Mouse (Mus musculus) CH12.LX (cell line): ENCODE measurements around the gene Tcam1. TPM values are rescaled to one million over a fixed set of nuclear protein-coding genes. Genes with fewer than 3 reads are reported as not detected.

ENCODE experiments used
- DNase-seq: peaks from one replicate; pipeline ENCODE4 v3.0.0-alpha.2; 2013; ENCODE audit errors: extremely low read depth
- H3K27ac ChIP-seq: 2 replicates; pipeline ENCODE4 v1.5.1; 2012; ENCODE audit warnings: low read depth, mild to moderate bottlenecking, control low read depth, moderate library complexity; ENCODE audit not compliant: insufficient read depth
- H3K27me3 ChIP-seq: replicated peaks from 2 replicates; pipeline ENCODE3; 2012; ENCODE audit warnings: inconsistent platforms
- H3K36me3 ChIP-seq, 2 experiments: replicated peaks in 1 of 2; 2 replicates each; pipeline versions ENCODE3 to v1.6.1; 2012; ENCODE audit warnings: inconsistent platforms in 1 of 2, low read length in 1 of 2, mild to moderate bottlenecking in 1 of 2, mixed read lengths in 1 of 2, moderate library complexity in 1 of 2; ENCODE audit not compliant: control insufficient read depth in 1 of 2, insufficient read depth in 1 of 2
- H3K4me1 ChIP-seq, 2 experiments: 2 replicates each; pipeline ENCODE4 v1.6.1; 2012; ENCODE audit warnings: inconsistent platforms in 1 of 2, moderate library complexity in 1 of 2; ENCODE audit not compliant: insufficient read depth in 2 of 2, control insufficient read depth in 1 of 2
- H3K4me2 ChIP-seq: 2 replicates; pipeline ENCODE4 v1.6.1; 2012; ENCODE audit warnings: low read depth, mild to moderate bottlenecking, control low read depth; ENCODE audit not compliant: poor library complexity, insufficient read depth, severe bottlenecking
- H3K4me3 ChIP-seq, 3 experiments: fragments of 150-350 bp in 1 of 3; sonication (generic) in 1 of 3; replicated peaks in 1 of 3; 2 replicates each; pipeline versions ENCODE3 to v1.5.1; 2011 to 2012; ENCODE audit warnings: low read depth in 2 of 3, low read length in 2 of 3, mild to moderate bottlenecking in 2 of 3, moderate library complexity in 2 of 3, control low read depth in 1 of 3, improper control_type of control experiment in 1 of 3, inconsistent platforms in 1 of 3, mixed read lengths in 1 of 3; ENCODE audit not compliant: poor library complexity in 1 of 3
- H3K79me2 ChIP-seq: replicated peaks from 2 replicates; pipeline ENCODE4 v1.6.1; 2012; ENCODE audit warnings: mild to moderate bottlenecking, moderate library complexity; ENCODE audit not compliant: control insufficient read depth, poor library complexity, insufficient read depth, severe bottlenecking; ENCODE audit errors: extremely low read depth
- H3K9ac ChIP-seq: 2 replicates; pipeline ENCODE4 v1.6.1; 2012; ENCODE audit warnings: low read depth, mild to moderate bottlenecking, control low read depth, moderate library complexity; ENCODE audit not compliant: insufficient read depth
- H3K9me3 ChIP-seq: replicated peaks from 2 replicates; pipeline ENCODE3; 2012; ENCODE audit warnings: low read length, inconsistent platforms, mixed read lengths
- BHLHE40 ChIP-seq: IDR thresholded peaks from 2 replicates; pipeline ENCODE4 v1.6.1; 2011; ENCODE audit warnings: mild to moderate bottlenecking, low read depth, low read length, improper control_type of control experiment
- CHD1 ChIP-seq: IDR thresholded peaks from 2 replicates; pipeline ENCODE4 v1.6.1; 2012; ENCODE audit warnings: low read depth, low read length, improper control_type of control experiment, inconsistent platforms
- CHD2 ChIP-seq: IDR thresholded peaks from 2 replicates; pipeline ENCODE4 v1.6.1; 2011; ENCODE audit warnings: low read length, improper control_type of control experiment
- CTCF ChIP-seq, 2 experiments: IDR thresholded peaks in 1 of 2; conservative IDR thresholded peaks in 1 of 2; 2 replicates each; pipeline ENCODE4 v1.5.1; 2011 to 2012; ENCODE audit warnings: low read depth in 2 of 2, low read length in 2 of 2, improper control_type of control experiment in 1 of 2, inconsistent platforms in 1 of 2, mild to moderate bottlenecking in 1 of 2, moderate library complexity in 1 of 2
- E2F4 ChIP-seq: IDR thresholded peaks from 2 replicates; pipeline ENCODE4 v1.6.1; 2011; ENCODE audit warnings: low read depth, low read length, improper control_type of control experiment; ENCODE audit not compliant: insufficient replicate concordance
- ELF1 ChIP-seq: IDR thresholded peaks from 2 replicates; pipeline ENCODE4 v1.6.1; 2014; ENCODE audit warnings: low read depth, mild to moderate bottlenecking, inconsistent platforms, low read length, improper control_type of control experiment
- EP300 ChIP-seq: IDR thresholded peaks from 2 replicates; pipeline ENCODE4 v1.6.1; 2011; ENCODE audit warnings: low read length, improper control_type of control experiment
- ETS1 ChIP-seq: conservative IDR thresholded peaks from 2 replicates; pipeline ENCODE4 v1.6.1; 2012; ENCODE audit warnings: low read depth, mild to moderate bottlenecking, inconsistent platforms, low read length, improper control_type of control experiment, moderate library complexity
- GABPA ChIP-seq: IDR thresholded peaks from 2 replicates; pipeline ENCODE4 v1.6.1; 2012; ENCODE audit warnings: low read depth, low read length, improper control_type of control experiment, inconsistent platforms; ENCODE audit not compliant: insufficient replicate concordance
- HCFC1 ChIP-seq: IDR thresholded peaks from 2 replicates; pipeline ENCODE4 v1.6.1; 2012; ENCODE audit warnings: low read depth, mild to moderate bottlenecking, inconsistent platforms, low read length, improper control_type of control experiment
- IRF4 ChIP-seq: IDR thresholded peaks from 2 replicates; pipeline ENCODE4 v1.6.1; 2014; ENCODE audit warnings: low read depth, mild to moderate bottlenecking, inconsistent platforms, low read length, improper control_type of control experiment
- JUN ChIP-seq: IDR thresholded peaks from 2 replicates; pipeline ENCODE4 v1.6.1; 2011; ENCODE audit warnings: low read depth, mild to moderate bottlenecking, low read length, improper control_type of control experiment, moderate library complexity; ENCODE audit not compliant: insufficient read depth
- JUND ChIP-seq: conservative IDR thresholded peaks from 2 replicates; pipeline ENCODE4 v1.6.1; 2011; ENCODE audit warnings: low read depth, low read length, improper control_type of control experiment
- KAT2A ChIP-seq: IDR thresholded peaks from 2 replicates; pipeline ENCODE4 v1.6.1; 2012; ENCODE audit warnings: low read length, improper control_type of control experiment, inconsistent platforms; ENCODE audit not compliant: insufficient replicate concordance
- MAFK ChIP-seq: IDR thresholded peaks from 2 replicates; pipeline ENCODE4 v1.6.1; 2011; ENCODE audit warnings: low read length, improper control_type of control experiment; ENCODE audit not compliant: insufficient replicate concordance
- MAX ChIP-seq: IDR thresholded peaks from 2 replicates; pipeline ENCODE4 v1.6.1; 2011; ENCODE audit warnings: low read length, improper control_type of control experiment
- MAZ ChIP-seq: IDR thresholded peaks from 2 replicates; pipeline ENCODE4 v1.6.1; 2012; ENCODE audit warnings: low read depth, mild to moderate bottlenecking, inconsistent platforms, low read length, improper control_type of control experiment, moderate library complexity
- MEF2A ChIP-seq: IDR thresholded peaks from 2 replicates; pipeline ENCODE4 v1.6.1; 2014; ENCODE audit warnings: low read depth, mild to moderate bottlenecking, inconsistent platforms, low read length, improper control_type of control experiment, borderline replicate concordance
- MXI1 ChIP-seq: IDR thresholded peaks from 2 replicates; pipeline ENCODE4 v1.6.1; 2011; ENCODE audit warnings: mild to moderate bottlenecking, low read depth, low read length, improper control_type of control experiment
- MYC ChIP-seq: IDR thresholded peaks from 2 replicates; pipeline ENCODE4 v1.6.1; 2011; ENCODE audit warnings: low read depth, mild to moderate bottlenecking, improper control_type of control experiment, low read length
- NELFE ChIP-seq: IDR thresholded peaks from 2 replicates; pipeline ENCODE4 v1.6.1; 2011; ENCODE audit warnings: low read depth, low read length, improper control_type of control experiment
- NRF1 ChIP-seq: IDR thresholded peaks from 2 replicates; pipeline ENCODE4 v1.6.1; 2014; ENCODE audit warnings: low read depth, mild to moderate bottlenecking, inconsistent platforms, low read length, improper control_type of control experiment, moderate library complexity
- PAX5 ChIP-seq: IDR thresholded peaks from 2 replicates; pipeline ENCODE4 v1.6.1; 2012; ENCODE audit warnings: low read length, inconsistent platforms, mixed read lengths
- POLR2A ChIP-seq: IDR thresholded peaks from 2 replicates; pipeline ENCODE4 v1.6.1; 2011; ENCODE audit warnings: low read depth, mild to moderate bottlenecking, improper control_type of control experiment, low read length
- POLR2AphosphoS2 ChIP-seq: IDR thresholded peaks from 2 replicates; pipeline ENCODE4 v1.6.1; 2011; ENCODE audit warnings: low read depth, low read length, improper control_type of control experiment
- RAD21 ChIP-seq: IDR thresholded peaks from 2 replicates; pipeline ENCODE4 v1.6.1; 2011; ENCODE audit warnings: low read depth, mild to moderate bottlenecking, low read length, improper control_type of control experiment, moderate library complexity
- RCOR1 ChIP-seq: conservative IDR thresholded peaks from 2 replicates; pipeline ENCODE4 v1.6.1; 2012; ENCODE audit warnings: low read depth, mild to moderate bottlenecking, inconsistent platforms, low read length, improper control_type of control experiment
- SIN3A ChIP-seq: IDR thresholded peaks from 2 replicates; pipeline ENCODE4 v1.6.1; 2012; ENCODE audit warnings: low read length, improper control_type of control experiment, inconsistent platforms
- SMC3 ChIP-seq: IDR thresholded peaks from 2 replicates; pipeline ENCODE4 v1.6.1; 2011; ENCODE audit warnings: low read depth, low read length, improper control_type of control experiment
- TBP ChIP-seq: conservative IDR thresholded peaks from 2 replicates; pipeline ENCODE4 v1.6.1; 2011; ENCODE audit warnings: low read depth, low read length, improper control_type of control experiment
- TCF12 ChIP-seq: IDR thresholded peaks from 2 replicates; pipeline ENCODE4 v1.6.1; 2014; ENCODE audit warnings: low read depth, mild to moderate bottlenecking, inconsistent platforms, low read length, improper control_type of control experiment
- UBTF ChIP-seq: IDR thresholded peaks from 2 replicates; pipeline ENCODE4 v1.6.1; 2012; ENCODE audit warnings: low read depth, mild to moderate bottlenecking, inconsistent platforms, low read length, improper control_type of control experiment, moderate library complexity
- USF1 ChIP-seq: IDR thresholded peaks from 2 replicates; pipeline ENCODE4 v1.6.1; 2014; ENCODE audit warnings: low read depth, mild to moderate bottlenecking, inconsistent platforms, low read length, improper control_type of control experiment
- USF2 ChIP-seq: conservative IDR thresholded peaks from 2 replicates; pipeline ENCODE4 v1.6.1; 2011; ENCODE audit warnings: low read depth, low read length, improper control_type of control experiment
- ZC3H11A ChIP-seq: IDR thresholded peaks from 2 replicates; pipeline ENCODE4 v1.6.1; 2012; ENCODE audit warnings: low read depth, mild to moderate bottlenecking, inconsistent platforms, low read length, improper control_type of control experiment
- ZKSCAN1 ChIP-seq: IDR thresholded peaks from 2 replicates; pipeline ENCODE4 v1.6.1; 2012; ENCODE audit warnings: low read depth, inconsistent platforms, low read length, improper control_type of control experiment, borderline replicate concordance
- ZMIZ1 ChIP-seq: IDR thresholded peaks from 2 replicates; pipeline ENCODE4 v1.6.1; 2012; ENCODE audit warnings: low read depth, mild to moderate bottlenecking, inconsistent platforms, low read length, improper control_type of control experiment
- ZNF384 ChIP-seq: IDR thresholded peaks from 2 replicates; pipeline ENCODE4 v1.6.1; 2012; ENCODE audit warnings: low read depth, low read length, improper control_type of control experiment, inconsistent platforms
- dilution Hi-C: fragments of 300-500 bp; cut with MboI; formaldehyde crosslinking; loops from 2 replicates; pipeline ENCODE4 v1.14.3; 2020; ENCODE audit warnings: low sequenced_read_pairs; ENCODE audit not compliant: extremely low pct_unique_long_range_greater_than_20kb, extremely low pct_ligation_motif_present
- in situ Hi-C: fragments of 300-500 bp; cut with MboI; formaldehyde crosslinking; loops from 3 replicates; pipeline ENCODE4 v1.14.3; 2019; ENCODE audit warnings: low sequenced_read_pairs, low pct_ligation_motif_present, low pct_unique_long_range_greater_than_20kb, mixed read lengths
- polyA plus RNA-seq: library from polyadenylated mRNA; unstranded; fragments of >175 nt; gene quantifications from 2 replicates; pipeline ENCODE4 v1.2.1, GENCODE M21; 2012; ENCODE audit warnings: low read depth; ENCODE audit not compliant: insufficient read length
- total RNA-seq, 2 experiments: library from RNA; depleted of rRNA; stranded (reverse); fragments of 300-350 nt in 1 of 2; fragments of >200 nt in 1 of 2; gene quantifications; 2 replicates each; pipeline ENCODE4 v1.2.3; 2012 to 2014

Tcam1 gene
- total and polyA plus RNA-seq, 3 experiments = 0.82 to 5.9 (median 0.99) TPM

DNA sequence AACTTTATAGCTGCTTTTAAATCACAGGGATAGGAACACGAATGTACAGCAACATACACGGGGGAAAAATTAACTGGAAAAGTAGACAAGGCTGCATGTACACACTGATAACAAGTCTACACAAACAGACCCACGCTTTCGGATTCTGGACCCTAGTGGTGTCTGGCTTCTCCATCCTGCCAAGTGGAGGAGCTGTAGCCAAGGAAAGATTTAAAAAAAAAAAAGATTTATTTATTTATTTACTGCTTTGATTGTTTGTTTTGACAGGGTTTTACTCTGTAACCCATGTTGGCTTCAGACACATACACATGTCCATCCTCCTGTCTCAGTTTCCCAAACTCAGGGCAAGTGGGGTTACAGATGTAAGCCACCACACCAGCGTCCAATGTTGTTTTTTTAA, 31.0 kb downstream of the Tcam1 start:
- in situ Hi-C loops (loop anchor here (25.0 kb wide), 1 partner anchor 455 kb away; the partner anchor contains the start of genes Milr1 and Pecam1), dilution Hi-C loops (no loop called here)
- Histone ChIP-seq H3K36me3 (peaks cover 23 to 24% of the 10 kb centered on the region in 2 experiments), H3K9ac (peak overlapping the region; percentile 67), H3K4me3 (peak overlapping the region in 1 of 3 experiments; percentile 5), H3K9me3 (no peaks in the 10 kb centered on the region), H3K27ac (peak overlapping the region; percentile 96)
- peak; percentile 29 for DNase-seq
- no peak for TF ChIP-seq CHD2
- TF ChIP-seq TBP = no peak
- TF ChIP-seq MAFK = no peak
- no peak for TF ChIP-seq EP300
- no peak for TF ChIP-seq SMC3
- no peak for TF ChIP-seq ZC3H11A
- no peak for TF ChIP-seq KAT2A
- TF ChIP-seq CTCF (conservative IDR thresholded peaks at IDR 0.05 in 1 of 2, IDR thresholded peaks at IDR 0.05 in 1 of 2; ENCODE audit: low read depth in 2 of 2, low read length in 2 of 2) = no peak
- no peak for TF ChIP-seq MEF2A
- TF ChIP-seq E2F4 = no peak
- TF ChIP-seq GABPA = no peak
- no peak for TF ChIP-seq RCOR1
- no peak for TF ChIP-seq PAX5
- TF ChIP-seq BHLHE40 = no peak
- TF ChIP-seq MAX = no peak
- TF ChIP-seq RAD21 = no peak
- peak; percentile 73; the same call in 1 of the 2 replicates for TF ChIP-seq ZNF384
- no peak for TF ChIP-seq MAZ
- no peak for TF ChIP-seq JUND
- TF ChIP-seq USF1 = no peak
- TF ChIP-seq JUN = no peak
- TF ChIP-seq NELFE = no peak
- TF ChIP-seq NRF1 = no peak
- no peak for TF ChIP-seq ETS1
- TF ChIP-seq POLR2AphosphoS2 = no peak
- TF ChIP-seq MXI1 = 0 out of 2 replicates have a peak, but pooled peaks have one; percentile 7
- TF ChIP-seq IRF4 = no peak
- TF ChIP-seq SIN3A = 0 out of 2 replicates have a peak, but pooled peaks have one; percentile 23
- no peak for TF ChIP-seq POLR2A
- no peak for TF ChIP-seq HCFC1
- TF ChIP-seq TCF12 = no peak
- TF ChIP-seq ZKSCAN1 = no peak
- no peak for TF ChIP-seq MYC
- TF ChIP-seq USF2 = no peak
- no peak for TF ChIP-seq ZMIZ1
- no peak for TF ChIP-seq ELF1
- 0 out of 2 replicates have a peak, but pooled peaks have one; percentile 40 for TF ChIP-seq UBTF
- peak; percentile 46; the same call in 1 of the 2 replicates for TF ChIP-seq CHD1
- TF ChIP-seq, all 38 proteins: peak for 5
- H3K4me1 ChIP-seq = peaks cover 57 to 83% of the 10 kb centered on the region in 2 experiments
- H3K79me2 ChIP-seq = peaks cover 18% of the 10 kb centered on the region
- H3K27me3 ChIP-seq = no peaks in the 10 kb centered on the region
- H3K4me2 ChIP-seq = peak overlapping the region; percentile 86
